Mouse (Mus musculus): Measurements from ENCODE around the gene Mrpl14. TPM values are rescaled to one million over a fixed set of nuclear protein-coding genes. Genes with fewer than 3 reads are reported as not detected.
A peak's percentile ranks its signal among the peaks of the same experiment; 100 is the strongest.

The Mrpl14 gene
- 142 and 152 TPM in 2 replicates for polyA plus RNA-seq (2015; fragmentation: Nextera tagmentation; extraction: Ambion mirVana)

DNA sequence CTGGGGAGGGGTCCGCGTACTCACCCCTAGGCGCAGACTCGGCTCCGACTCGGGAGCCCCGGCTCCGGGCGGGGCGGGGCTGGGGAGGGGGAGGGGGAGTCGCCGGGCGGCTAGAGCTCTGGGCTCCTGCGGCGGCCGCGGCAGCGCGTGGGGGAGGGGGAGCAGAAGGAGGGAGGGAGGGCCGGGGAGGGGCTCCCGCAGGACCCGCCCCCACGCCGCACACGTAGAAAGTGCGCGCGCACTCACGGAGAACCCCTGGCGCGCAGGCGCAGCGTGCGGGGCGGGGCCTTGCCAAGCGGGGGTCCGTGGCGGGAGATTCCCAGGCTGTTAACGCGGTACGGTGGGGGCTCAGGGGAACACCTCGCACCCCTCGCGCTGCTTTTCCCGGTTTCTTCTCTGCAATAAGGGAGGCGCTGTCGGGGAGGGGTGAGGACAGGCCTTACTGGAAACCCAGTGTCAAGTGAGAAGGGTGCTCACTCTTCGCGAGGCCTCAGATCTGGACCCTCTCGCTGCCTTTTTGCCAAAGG, at the start of gene Mrpl14:
Mrpl14 (plus strand) TSS at position 230 of the 527 bp plus-strand sequence.
- Histone ChIP-seq H3K4me1 (ENCODE audit: control insufficient read depth, insufficient read depth, low read length) (peaks cover 23% of the 10 kb centered on the region), H3K9me3 (replicated peaks; ENCODE audit: control insufficient read depth, low read length) (no peaks in the 10 kb centered on the region), H3K36me3 (ENCODE audit: control insufficient read depth, insufficient read depth, low read length) (no peaks in the 10 kb centered on the region), H3K4me2 (ENCODE audit: low read depth, low read length) (peak within 1 kb of the TSS; percentile 78), H3K9ac (ENCODE audit: low read length) (peak within 1 kb of the TSS; percentile 94), H3K27ac (ENCODE audit: low read length) (peak within 1 kb of the TSS; percentile 85), H3K4me3 (replicated peaks; ENCODE audit: low read length) (peak within 1 kb of the TSS; percentile 92), H3K27me3 (ENCODE audit: control insufficient read depth, insufficient read depth, low read length) (no peaks in the 10 kb centered on the region)
- WGBS, result 1% methylated on average over 38 of the region's 50 CpGs
- ATAC-seq (ENCODE audit: insufficient read depth, low FRiP score), result peak; percentile 87

DNA sequence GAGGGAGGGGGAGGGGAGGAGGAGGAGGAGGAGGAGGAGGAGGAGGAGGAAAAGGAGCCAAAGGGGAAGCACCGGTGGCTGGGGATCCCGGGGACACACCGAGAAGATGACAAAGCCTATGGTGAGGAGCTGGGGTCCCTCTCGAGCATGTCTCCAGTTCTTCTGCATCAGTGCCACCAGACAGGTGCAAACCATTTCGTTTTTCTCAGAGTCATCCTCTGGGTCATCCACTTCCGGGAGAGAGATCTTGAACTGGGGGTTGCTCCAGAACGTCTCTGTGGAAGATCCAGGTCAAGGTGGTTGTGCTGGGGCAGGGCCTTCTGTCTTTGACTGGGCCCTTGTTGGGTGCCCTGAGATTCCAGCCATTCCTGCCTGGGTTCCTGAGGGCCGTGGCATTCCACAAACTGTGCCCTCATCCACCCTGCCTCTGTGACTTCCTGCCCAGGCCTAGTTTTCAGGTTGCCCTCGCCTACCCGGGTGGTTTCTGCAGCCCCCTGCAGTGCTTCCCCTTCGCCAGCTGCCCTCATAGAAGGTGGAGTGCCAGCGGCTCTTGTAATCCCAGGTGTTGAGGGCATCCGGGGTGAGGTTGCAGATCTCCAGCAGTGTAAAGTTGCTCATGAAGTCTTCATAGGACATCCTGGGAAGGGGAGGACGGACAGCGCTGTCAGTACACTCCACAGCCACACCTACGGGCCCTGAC, 47.4 kb upstream of the Mrpl14 start:
- H3K4me1 ChIP-seq (ENCODE audit: control insufficient read depth, insufficient read depth, low read length), result no peaks in the 10 kb centered on the region
- H3K4me2 ChIP-seq (ENCODE audit: low read depth, low read length), result no peak overlapping the region
- H3K4me3 ChIP-seq (replicated peaks; ENCODE audit: low read length), result no peak overlapping the region
- H3K27ac ChIP-seq (ENCODE audit: low read length), result no peak overlapping the region
- no peaks in the 10 kb centered on the region for H3K27me3 ChIP-seq (ENCODE audit: control insufficient read depth, insufficient read depth, low read length)
- no peaks in the 10 kb centered on the region for H3K36me3 ChIP-seq (ENCODE audit: control insufficient read depth, insufficient read depth, low read length)
- no peak for ATAC-seq (ENCODE audit: insufficient read depth, low FRiP score)
- H3K9me3 ChIP-seq (replicated peaks; ENCODE audit: control insufficient read depth, low read length), result no peaks in the 10 kb centered on the region
- WGBS, result 69% methylated on average over 16 of the region's 16 CpGs
- H3K9ac ChIP-seq (ENCODE audit: low read length), result no peak overlapping the region

DNA sequence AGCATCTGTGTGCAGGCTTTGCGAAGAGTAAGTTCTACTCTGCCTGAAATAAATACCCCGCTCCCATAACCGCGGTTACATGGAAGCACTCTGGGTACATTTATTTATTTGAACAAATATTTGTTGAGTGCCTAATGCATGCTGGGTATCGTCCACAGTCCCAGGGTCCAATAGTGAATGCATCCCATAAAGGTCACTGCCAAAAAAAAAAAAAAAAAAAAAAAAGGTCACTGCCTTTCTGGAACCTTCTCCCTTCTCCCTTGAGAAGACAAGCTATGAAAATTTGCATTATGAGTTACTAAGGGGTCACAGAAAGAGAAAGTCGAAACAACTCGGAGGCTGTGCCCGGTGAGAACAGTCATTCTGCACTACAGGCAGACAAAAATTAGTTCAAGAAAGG, 44.1 kb upstream of the Mrpl14 start:
- 0 out of 2 replicates have a peak, but pooled peaks cover 4% of the 10 kb centered on the region for H3K9me3 ChIP-seq (replicated peaks; ENCODE audit: control insufficient read depth, low read length)
- H3K4me1 ChIP-seq (ENCODE audit: control insufficient read depth, insufficient read depth, low read length), result no peaks in the 10 kb centered on the region
- no peak for ATAC-seq (ENCODE audit: insufficient read depth, low FRiP score)
- 77% methylated on average over 8 of the region's 8 CpGs for WGBS
- no peak overlapping the region for H3K27ac ChIP-seq (ENCODE audit: low read length)
- H3K27me3 ChIP-seq (ENCODE audit: control insufficient read depth, insufficient read depth, low read length), result no peaks in the 10 kb centered on the region
- no peak overlapping the region for H3K4me2 ChIP-seq (ENCODE audit: low read depth, low read length)
- no peaks in the 10 kb centered on the region for H3K36me3 ChIP-seq (ENCODE audit: control insufficient read depth, insufficient read depth, low read length)
- no peak overlapping the region for H3K9ac ChIP-seq (ENCODE audit: low read length)
- H3K4me3 ChIP-seq (replicated peaks; ENCODE audit: low read length), result no peak overlapping the region

DNA sequence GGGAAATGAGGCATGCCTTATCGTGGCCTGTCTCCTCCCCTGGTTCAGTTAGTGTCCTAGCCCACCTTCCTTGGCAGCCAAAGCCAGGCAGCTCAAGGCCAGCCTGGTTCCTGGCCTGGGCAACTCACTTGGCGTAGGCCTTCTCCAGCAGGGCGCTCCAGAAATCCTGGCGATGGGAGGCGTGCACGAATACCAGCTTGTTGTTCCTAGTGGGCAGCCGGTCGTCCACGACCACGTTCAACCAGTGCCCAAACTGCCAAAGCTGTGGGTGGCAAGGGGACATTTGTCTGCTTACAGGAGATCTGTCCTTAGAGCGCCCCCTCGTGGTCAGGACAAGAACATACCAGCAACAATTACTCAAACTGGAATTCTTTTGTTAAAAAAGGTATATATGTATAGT, 43.4 kb upstream of the Mrpl14 start:
- WGBS, result 26% methylated on average over 12 of the region's 12 CpGs
- H3K36me3 ChIP-seq (ENCODE audit: control insufficient read depth, insufficient read depth, low read length), result no peaks in the 10 kb centered on the region
- no peak for ATAC-seq (ENCODE audit: insufficient read depth, low FRiP score)
- no peaks in the 10 kb centered on the region for H3K27me3 ChIP-seq (ENCODE audit: control insufficient read depth, insufficient read depth, low read length)
- H3K27ac ChIP-seq (ENCODE audit: low read length), result no peak overlapping the region
- H3K4me1 ChIP-seq (ENCODE audit: control insufficient read depth, insufficient read depth, low read length), result no peaks in the 10 kb centered on the region
- H3K9me3 ChIP-seq (replicated peaks; ENCODE audit: control insufficient read depth, low read length), result 0 out of 2 replicates have a peak, but pooled peaks cover 4% of the 10 kb centered on the region
- no peak overlapping the region for H3K4me2 ChIP-seq (ENCODE audit: low read depth, low read length)
- no peak overlapping the region for H3K9ac ChIP-seq (ENCODE audit: low read length)
- H3K4me3 ChIP-seq (replicated peaks; ENCODE audit: low read length), result no peak overlapping the region

DNA sequence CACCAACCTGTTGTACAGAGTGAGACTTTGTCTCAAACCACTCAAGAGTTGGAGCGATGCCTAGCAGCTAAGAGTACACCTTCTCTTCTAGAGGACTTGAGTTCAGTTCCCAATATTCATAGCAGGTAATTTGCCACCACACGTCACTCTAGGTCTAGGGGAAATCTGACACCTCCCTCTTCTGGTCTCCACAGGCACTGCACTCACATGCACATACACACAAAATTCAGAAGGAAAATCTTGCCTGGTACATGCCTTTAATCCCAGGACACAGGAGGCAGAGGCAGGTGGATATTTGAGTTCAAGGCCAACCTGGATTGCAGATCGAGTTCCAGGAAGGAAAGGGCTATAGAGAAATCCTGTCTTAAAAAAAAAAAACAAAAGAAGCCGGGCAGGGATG, 41.9 kb upstream of the Mrpl14 start:
- H3K4me2 ChIP-seq (ENCODE audit: low read depth, low read length), result no peak overlapping the region
- H3K4me1 ChIP-seq (ENCODE audit: control insufficient read depth, insufficient read depth, low read length), result no peaks in the 10 kb centered on the region
- H3K9me3 ChIP-seq (replicated peaks; ENCODE audit: control insufficient read depth, low read length), result 0 out of 2 replicates have a peak, but pooled peaks cover 4% of the 10 kb centered on the region
- WGBS, result 94% methylated on average over 4 of the region's 4 CpGs
- no peak overlapping the region for H3K9ac ChIP-seq (ENCODE audit: low read length)
- H3K27me3 ChIP-seq (ENCODE audit: control insufficient read depth, insufficient read depth, low read length), result no peaks in the 10 kb centered on the region
- H3K36me3 ChIP-seq (ENCODE audit: control insufficient read depth, insufficient read depth, low read length), result no peaks in the 10 kb centered on the region
- H3K27ac ChIP-seq (ENCODE audit: low read length), result no peak overlapping the region
- no peak overlapping the region for H3K4me3 ChIP-seq (replicated peaks; ENCODE audit: low read length)
- no peak for ATAC-seq (ENCODE audit: insufficient read depth, low FRiP score)

DNA sequence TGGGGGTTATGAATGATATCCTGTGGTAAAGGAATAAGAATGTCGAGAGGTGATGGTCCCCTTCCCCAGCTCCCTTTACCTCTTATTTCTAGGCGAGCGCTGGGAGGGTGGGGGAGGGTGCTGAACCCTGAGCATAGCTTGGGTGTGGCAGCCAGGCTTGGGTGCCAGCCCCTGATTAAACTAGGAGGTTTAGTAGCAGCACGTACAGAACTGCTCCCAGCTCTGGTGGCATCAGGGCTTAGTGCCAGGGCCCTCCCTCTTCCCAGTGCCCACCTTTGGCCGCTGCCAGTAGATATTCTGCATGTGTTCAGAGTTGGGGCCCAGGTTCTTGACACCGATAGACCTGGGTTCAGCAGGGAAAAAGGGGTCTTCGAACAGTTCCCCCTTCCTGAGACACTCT, 32.9 kb upstream of the Mrpl14 start:
- Histone ChIP-seq H3K27ac (ENCODE audit: low read length) (no peak overlapping the region), H3K36me3 (ENCODE audit: control insufficient read depth, insufficient read depth, low read length) (no peaks in the 10 kb centered on the region), H3K27me3 (ENCODE audit: control insufficient read depth, insufficient read depth, low read length) (no peaks in the 10 kb centered on the region), H3K4me1 (ENCODE audit: control insufficient read depth, insufficient read depth, low read length) (no peaks in the 10 kb centered on the region), H3K4me3 (replicated peaks; ENCODE audit: low read length) (no peak overlapping the region), H3K9ac (ENCODE audit: low read length) (no peak overlapping the region), H3K4me2 (ENCODE audit: low read depth, low read length) (no peak overlapping the region), H3K9me3 (replicated peaks; ENCODE audit: control insufficient read depth, low read length) (no peaks in the 10 kb centered on the region)
- ATAC-seq (ENCODE audit: insufficient read depth, low FRiP score), result no peak
- WGBS, result 62% methylated on average over 7 of the region's 7 CpGs

DNA sequence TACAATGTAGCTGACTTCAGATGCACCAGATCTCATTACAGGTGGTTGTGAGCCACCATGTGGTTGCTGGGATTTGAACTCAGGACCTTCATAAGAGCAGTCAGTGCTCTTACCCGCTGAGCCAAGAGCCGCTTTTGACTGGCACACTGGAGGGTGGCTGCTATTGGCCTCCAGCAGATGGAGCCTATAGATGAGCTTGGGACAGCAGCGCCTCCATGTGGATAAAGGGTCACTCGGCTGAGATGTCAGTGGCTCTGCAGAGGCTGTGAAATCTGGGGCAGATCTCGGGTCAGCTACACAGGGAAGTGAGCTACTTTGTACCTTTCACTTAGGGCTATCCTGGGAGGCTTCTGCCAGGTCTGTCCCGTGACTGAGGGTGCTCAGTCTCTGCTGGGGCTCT, 30.3 kb upstream of the Mrpl14 start:
- ATAC-seq (ENCODE audit: insufficient read depth, low FRiP score), result no peak
- Histone ChIP-seq H3K9me3 (replicated peaks; ENCODE audit: control insufficient read depth, low read length) (no peaks in the 10 kb centered on the region), H3K27ac (ENCODE audit: low read length) (no peak overlapping the region), H3K4me1 (ENCODE audit: control insufficient read depth, insufficient read depth, low read length) (no peaks in the 10 kb centered on the region), H3K9ac (ENCODE audit: low read length) (no peak overlapping the region), H3K27me3 (ENCODE audit: control insufficient read depth, insufficient read depth, low read length) (no peaks in the 10 kb centered on the region), H3K4me2 (ENCODE audit: low read depth, low read length) (no peak overlapping the region), H3K36me3 (ENCODE audit: control insufficient read depth, insufficient read depth, low read length) (no peaks in the 10 kb centered on the region), H3K4me3 (replicated peaks; ENCODE audit: low read length) (no peak overlapping the region)
- WGBS, result 26% methylated on average over 6 of the region's 6 CpGs

DNA sequence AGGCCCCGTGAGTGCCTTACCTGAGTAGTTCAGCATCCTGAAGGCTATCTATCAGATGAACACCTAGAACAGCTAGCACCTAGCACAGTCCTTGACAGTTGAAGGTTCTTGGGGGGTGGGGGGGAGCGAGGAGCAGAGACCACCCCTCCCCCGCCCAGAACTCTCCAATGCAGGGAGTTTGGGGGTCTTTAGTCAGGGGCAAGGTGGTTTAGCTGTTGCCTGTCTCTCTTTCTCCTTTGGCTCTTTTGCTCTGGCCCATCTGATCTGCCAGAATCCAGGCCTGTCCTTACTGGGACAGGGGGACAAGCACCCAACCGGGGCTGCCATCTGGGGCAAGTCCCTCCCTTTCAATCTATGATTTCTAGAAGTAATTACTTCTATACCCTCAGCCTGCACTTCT, 26.9 kb upstream of the Mrpl14 start, which contains the start of gene Capn11:
Capn11 (minus strand) TSS at position 101 of the 400 bp plus-strand sequence.
- no peak for ATAC-seq (ENCODE audit: insufficient read depth, low FRiP score)
- no peaks in the 10 kb centered on the region for H3K4me1 ChIP-seq (ENCODE audit: control insufficient read depth, insufficient read depth, low read length)
- WGBS, result 79% methylated on average over 4 of the region's 4 CpGs
- no peak within 1 kb of the TSS for H3K27ac ChIP-seq (ENCODE audit: low read length)
- H3K9ac ChIP-seq (ENCODE audit: low read length), result no peak within 1 kb of the TSS
- no peak within 1 kb of the TSS for H3K4me3 ChIP-seq (replicated peaks; ENCODE audit: low read length)
- H3K9me3 ChIP-seq (replicated peaks; ENCODE audit: control insufficient read depth, low read length), result no peaks in the 10 kb centered on the region
- H3K4me2 ChIP-seq (ENCODE audit: low read depth, low read length), result no peak within 1 kb of the TSS
- no peaks in the 10 kb centered on the region for H3K27me3 ChIP-seq (ENCODE audit: control insufficient read depth, insufficient read depth, low read length)
- H3K36me3 ChIP-seq (ENCODE audit: control insufficient read depth, insufficient read depth, low read length), result no peaks in the 10 kb centered on the region

DNA sequence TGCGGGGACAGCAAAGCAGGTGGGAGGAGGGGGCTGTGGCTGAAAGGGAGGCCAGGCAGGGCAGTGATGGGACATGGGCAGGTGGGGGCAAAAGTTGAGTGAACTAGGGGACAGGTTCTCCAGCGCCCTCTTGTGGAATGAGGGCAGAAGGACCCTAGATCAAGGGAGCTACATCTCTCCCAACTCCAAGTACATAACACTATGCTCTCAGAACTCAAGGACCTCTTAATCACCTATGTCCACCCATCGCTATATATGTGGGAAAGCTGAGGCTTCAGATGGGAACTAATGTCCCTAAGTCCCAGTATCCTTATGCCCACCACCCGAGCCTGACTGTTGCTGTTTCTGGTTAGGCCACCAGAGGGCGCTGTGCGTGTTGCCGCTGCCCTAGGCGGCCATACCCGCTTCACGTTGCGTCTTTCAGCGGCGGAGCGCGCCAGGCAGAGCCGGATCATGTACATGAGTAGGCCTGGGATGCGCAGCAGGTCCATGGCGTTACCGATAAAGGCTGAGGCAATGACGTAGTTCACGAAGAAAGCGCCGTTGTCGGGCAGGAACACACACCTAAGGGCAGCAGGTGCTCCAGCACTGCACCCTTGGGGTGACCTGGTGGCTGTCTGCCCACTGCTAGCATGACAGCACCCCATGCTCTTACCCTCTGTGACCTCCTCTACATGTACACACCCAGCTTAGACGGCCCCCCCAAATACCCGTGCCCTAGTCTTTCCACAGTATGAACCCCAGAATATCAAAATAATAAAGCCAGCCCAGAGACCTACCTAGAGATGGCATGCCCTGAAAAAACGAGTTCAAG, 22.8 kb upstream of the Mrpl14 start:
- no peak overlapping the region for H3K27ac ChIP-seq (ENCODE audit: low read length)
- peak overlapping the region; percentile 33; the same call in 1 of the 2 replicates for H3K4me2 ChIP-seq (ENCODE audit: low read depth, low read length)
- no peaks in the 10 kb centered on the region for H3K27me3 ChIP-seq (ENCODE audit: control insufficient read depth, insufficient read depth, low read length)
- 27% methylated on average over 27 of the region's 27 CpGs for WGBS
- H3K9ac ChIP-seq (ENCODE audit: low read length), result no peak overlapping the region
- peak; percentile 18; the same call in 1 of the 2 replicates for ATAC-seq (ENCODE audit: insufficient read depth, low FRiP score)
- no peaks in the 10 kb centered on the region for H3K9me3 ChIP-seq (replicated peaks; ENCODE audit: control insufficient read depth, low read length)
- no peak overlapping the region for H3K4me3 ChIP-seq (replicated peaks; ENCODE audit: low read length)
- H3K36me3 ChIP-seq (ENCODE audit: control insufficient read depth, insufficient read depth, low read length), result peaks cover 8% of the 10 kb centered on the region; the same call in 1 of the 2 replicates
- H3K4me1 ChIP-seq (ENCODE audit: control insufficient read depth, insufficient read depth, low read length), result no peaks in the 10 kb centered on the region
